Mouse (Mus musculus) forebrain, embryonic 10.5 days (tissue): ENCODE data around the gene Cobl. TPM values are rescaled to one million over a fixed set of nuclear protein-coding genes. Genes with fewer than 3 reads are reported as not detected.

Experiments
- DNase-seq: peaks from one replicate; pipeline ENCODE4 v3.0.0-alpha.2; 2017; ENCODE audit warnings: low spot score; ENCODE audit errors: extremely low spot score
- H3K27ac ChIP-seq: fragments of 300-500 bp; sonication (generic); 2 replicates; pipeline ENCODE4 v1.5.1; 2016; ENCODE audit warnings: mild to moderate bottlenecking
- H3K27me3 ChIP-seq: fragments of 300-500 bp; sonication (generic); 2 replicates; pipeline ENCODE4 v1.6.1; 2016; ENCODE audit warnings: mild to moderate bottlenecking; ENCODE audit not compliant: poor library complexity, severe bottlenecking
- H3K36me3 ChIP-seq: fragments of 300-500 bp; sonication (generic); replicated peaks from 2 replicates; pipeline ENCODE4 v1.6.1; 2016; ENCODE audit warnings: mild to moderate bottlenecking, moderate library complexity
- H3K4me1 ChIP-seq: fragments of 300-500 bp; sonication (generic); 2 replicates; pipeline ENCODE4 v1.6.1; 2016
- H3K4me3 ChIP-seq: fragments of 300-500 bp; sonication (generic); 2 replicates; pipeline ENCODE4 v1.5.1; 2016; ENCODE audit warnings: mild to moderate bottlenecking, moderate library complexity
- H3K9me3 ChIP-seq: fragments of 300-500 bp; sonication (generic); 2 replicates; pipeline ENCODE4 v1.6.1; 2016; ENCODE audit warnings: mild to moderate bottlenecking, moderate library complexity
- WGBS: fragments of 180-500 bp; shearing (Covaris S2); methylation state at CpG from one replicate; pipeline ENCODE4 v1.1.7; 2016; 5-methylcytosine and 5-hydroxymethylcytosine counted together
- polyA plus RNA-seq: library from polyadenylated mRNA; unstranded; fragments of >200 nt; fragmentation: Nextera tagmentation; extraction: Ambion mirVana; gene quantifications from 2 replicates; pipeline ENCODE4 v1.2.1, GENCODE M21; 2016

Cobl gene
- polyA plus RNA-seq, 1 experiment from 2014 or later = 2.2 TPM

GRCm38 (mm10) chr11:12467217-12467616, 2.5 kb upstream of the Cobl start:
- H3K4me3 ChIP-seq = no peak overlapping the region
- no peak for DNase-seq
- H3K36me3 ChIP-seq = no peaks in the 10 kb centered on the region
- H3K9me3 ChIP-seq = no peaks in the 10 kb centered on the region
- H3K27me3 ChIP-seq = peaks cover 50% of the 10 kb centered on the region
- 78% methylated on average over 2 of the region's 2 CpGs for WGBS
- H3K27ac ChIP-seq = no peak overlapping the region
- peaks cover 15% of the 10 kb centered on the region for H3K4me1 ChIP-seq

- H3K36me3 ChIP-seq = no peaks in the 10 kb centered on the region
- 85% methylated on average over 1 of the region's 1 CpGs for WGBS
- peaks cover 54% of the 10 kb centered on the region for H3K27me3 ChIP-seq
- H3K4me3 ChIP-seq = no peak overlapping the region
- no peak overlapping the region for H3K27ac ChIP-seq
- H3K4me1 ChIP-seq = peaks cover 15% of the 10 kb centered on the region
- no peaks in the 10 kb centered on the region for H3K9me3 ChIP-seq
- DNase-seq = no peak
These were observed 1.8 kb upstream of the Cobl start for GRCm38 (mm10) chr11:12466606-12467005.

GRCm38 (mm10) chr11:12465229-12465628, 469 bp upstream of the Cobl start:
- Histone ChIP-seq H3K4me1 (peaks cover 15% of the 10 kb centered on the region), H3K4me3 (peak overlapping the region; percentile 77), H3K27ac (peak overlapping the region; percentile 81), H3K36me3 (no peaks in the 10 kb centered on the region), H3K27me3 (peaks cover 54% of the 10 kb centered on the region), H3K9me3 (no peaks in the 10 kb centered on the region)
- WGBS = 56% methylated on average over 1 of the region's 1 CpGs
- DNase-seq = no peak

- H3K27ac ChIP-seq = no peak overlapping the region
- peaks cover 15% of the 10 kb centered on the region for H3K4me1 ChIP-seq
- peak overlapping the region; percentile 77 for H3K4me3 ChIP-seq
- 66% methylated on average over 13 of the region's 13 CpGs for WGBS
- DNase-seq = peak; percentile 17
- H3K36me3 ChIP-seq = no peaks in the 10 kb centered on the region
- H3K27me3 ChIP-seq = peaks cover 55% of the 10 kb centered on the region
- no peaks in the 10 kb centered on the region for H3K9me3 ChIP-seq
These were observed 1.1 kb downstream of the Cobl start for GRCm38 (mm10) chr11:12463615-12464170.

- 81% methylated on average over 7 of the region's 7 CpGs for WGBS
- Histone ChIP-seq H3K4me1 (peaks cover 13% of the 10 kb centered on the region), H3K9me3 (no peaks in the 10 kb centered on the region), H3K36me3 (no peaks in the 10 kb centered on the region), H3K4me3 (no peak overlapping the region), H3K27ac (no peak overlapping the region), H3K27me3 (peaks cover 39% of the 10 kb centered on the region)
- no peak for DNase-seq
These were observed 4.8 kb downstream of the Cobl start for GRCm38 (mm10) chr11:12459781-12460581.

GRCm38 (mm10) chr11:12458814-12459213, 5.9 kb downstream of the Cobl start:
- Histone ChIP-seq H3K4me1 (peaks cover 3% of the 10 kb centered on the region), H3K27me3 (peaks cover 28% of the 10 kb centered on the region), H3K9me3 (no peaks in the 10 kb centered on the region), H3K27ac (no peak overlapping the region), H3K36me3 (no peaks in the 10 kb centered on the region), H3K4me3 (no peak overlapping the region)
- WGBS = 79% methylated on average over 3 of the region's 3 CpGs
- DNase-seq = no peak

- H3K4me1 ChIP-seq = no peaks in the 10 kb centered on the region
- WGBS = 76% methylated on average over 2 of the region's 2 CpGs
- no peaks in the 10 kb centered on the region for H3K36me3 ChIP-seq
- no peak overlapping the region for H3K27ac ChIP-seq
- DNase-seq = no peak
- H3K4me3 ChIP-seq = no peak overlapping the region
- H3K9me3 ChIP-seq = no peaks in the 10 kb centered on the region
- peaks cover 23% of the 10 kb centered on the region for H3K27me3 ChIP-seq
These were observed 6.4 kb downstream of the Cobl start for GRCm38 (mm10) chr11:12458392-12458791.

- DNase-seq = no peak
- Histone ChIP-seq H3K27me3 (no peaks in the 10 kb centered on the region), H3K9me3 (no peaks in the 10 kb centered on the region), H3K36me3 (no peaks in the 10 kb centered on the region), H3K27ac (no peak overlapping the region), H3K4me1 (peaks cover 19% of the 10 kb centered on the region), H3K4me3 (no peak overlapping the region)
- WGBS = 93% methylated on average over 3 of the region's 3 CpGs
These were observed 16.7 kb downstream of the Cobl start for GRCm38 (mm10) chr11:12448101-12448500.

- Histone ChIP-seq H3K27ac (no peak overlapping the region), H3K36me3 (no peaks in the 10 kb centered on the region), H3K9me3 (no peaks in the 10 kb centered on the region), H3K4me1 (peaks cover 23% of the 10 kb centered on the region), H3K4me3 (no peak overlapping the region), H3K27me3 (no peaks in the 10 kb centered on the region)
- 60% methylated on average over 2 of the region's 2 CpGs for WGBS
- DNase-seq = no peak
These were observed 19.5 kb downstream of the Cobl start for GRCm38 (mm10) chr11:12445222-12445621.

- no peaks in the 10 kb centered on the region for H3K36me3 ChIP-seq
- DNase-seq = no peak
- H3K4me3 ChIP-seq = no peak overlapping the region
- WGBS = 86% methylated on average over 2 of the region's 2 CpGs
- no peaks in the 10 kb centered on the region for H3K27me3 ChIP-seq
- H3K27ac ChIP-seq = no peak overlapping the region
- H3K9me3 ChIP-seq = no peaks in the 10 kb centered on the region
- peaks cover 23% of the 10 kb centered on the region for H3K4me1 ChIP-seq
These were observed 20.5 kb downstream of the Cobl start for GRCm38 (mm10) chr11:12444215-12444614.

GRCm38 (mm10) chr11:12443614-12444013, 21.1 kb downstream of the Cobl start:
- 41% methylated on average over 4 of the region's 4 CpGs for WGBS
- Histone ChIP-seq H3K9me3 (no peaks in the 10 kb centered on the region), H3K27ac (no peak overlapping the region), H3K4me3 (no peak overlapping the region), H3K36me3 (no peaks in the 10 kb centered on the region), H3K27me3 (no peaks in the 10 kb centered on the region), H3K4me1 (peaks cover 23% of the 10 kb centered on the region)
- no peak for DNase-seq

- no peak overlapping the region for H3K27ac ChIP-seq
- no peaks in the 10 kb centered on the region for H3K36me3 ChIP-seq
- no peaks in the 10 kb centered on the region for H3K9me3 ChIP-seq
- DNase-seq = no peak
- H3K4me1 ChIP-seq = peaks cover 23% of the 10 kb centered on the region
- WGBS = 85% methylated on average over 5 of the region's 5 CpGs
- H3K4me3 ChIP-seq = no peak overlapping the region
- no peaks in the 10 kb centered on the region for H3K27me3 ChIP-seq
These were observed 21.6 kb downstream of the Cobl start for GRCm38 (mm10) chr11:12443185-12443584.

GRCm38 (mm10) chr11:12442283-12442682, 22.5 kb downstream of the Cobl start:
- Histone ChIP-seq H3K27me3 (no peaks in the 10 kb centered on the region), H3K4me1 (peaks cover 23% of the 10 kb centered on the region), H3K27ac (no peak overlapping the region), H3K9me3 (no peaks in the 10 kb centered on the region), H3K36me3 (no peaks in the 10 kb centered on the region), H3K4me3 (no peak overlapping the region)
- DNase-seq = no peak
- 83% methylated on average over 4 of the region's 4 CpGs for WGBS
